Mouse (Mus musculus) lung, adult 2 months (tissue): Measurements from ENCODE around the gene Prrt1.

Experiments
- CTCF ChIP-seq: fragments of 200-500 bp; IDR thresholded peaks from 2 replicates; pipeline ENCODE4 v1.5.1; 2011; ENCODE audit warnings: mild to moderate bottlenecking, low read length, control low read depth; ENCODE audit not compliant: insufficient read depth
- POLR2A ChIP-seq: fragments of 200-500 bp; IDR thresholded peaks from 2 replicates; pipeline ENCODE4 v1.6.1; 2011; ENCODE audit warnings: low read depth, mild to moderate bottlenecking, control low read depth, low read length, borderline replicate concordance; ENCODE audit errors: extremely low read depth

DNA sequence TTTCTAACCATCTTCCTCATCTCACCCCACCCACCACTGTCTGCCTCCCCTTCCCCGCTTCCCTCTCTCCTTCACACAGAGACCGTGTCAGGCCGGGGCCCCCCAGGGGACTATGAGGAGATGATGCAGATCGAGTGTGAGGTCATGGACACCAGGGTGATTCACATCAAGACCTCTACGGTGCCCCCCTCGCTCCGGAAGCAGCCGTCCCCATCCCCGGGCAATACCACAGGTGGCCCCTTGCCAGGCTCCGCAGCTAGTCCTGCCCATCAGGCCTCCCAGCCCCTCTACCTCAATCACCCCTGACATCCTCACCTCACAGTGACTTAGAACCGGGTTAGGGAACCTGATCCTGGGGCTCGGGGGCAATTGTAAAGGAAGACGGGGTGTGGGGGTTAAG lies 25.1 kb downstream of the Prrt1 start:
- TF ChIP-seq CTCF (no peak), POLR2A (no peak)
